Mouse (Mus musculus): ENCODE results near the gene Tmem53. TPM values are rescaled to one million over a fixed set of nuclear protein-coding genes. Genes with fewer than 3 reads are reported as not detected.
"Not testable (repeated sequence)": the region's sequence is repeated elsewhere in the genome, so short reads cannot be mapped to it uniquely, and the experiment has no call there.

Gene Tmem53
- total RNA-seq, 2 experiments from 2014 or later, result 4.1 to 4.3 TPM

DNA sequence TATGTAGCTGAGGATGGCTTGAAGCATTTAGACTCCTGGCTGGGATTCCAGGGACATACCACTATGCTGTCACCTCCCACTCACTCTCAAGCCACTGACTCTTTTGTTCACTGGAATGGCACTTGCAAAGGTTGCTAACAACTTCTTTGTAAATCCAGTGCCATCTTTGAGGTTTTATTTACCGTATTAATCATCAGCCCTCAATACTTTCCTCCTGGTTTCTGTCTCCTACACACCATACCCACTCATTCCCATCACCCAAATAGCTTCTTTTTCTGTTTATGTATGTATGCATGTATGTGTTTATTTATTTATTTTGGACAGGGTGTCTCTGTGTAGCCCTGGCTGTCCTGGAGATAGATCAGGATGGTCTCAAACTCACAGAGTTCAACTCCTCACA is 769 bp upstream of the Tmem53 start:
- no peak for DNase-seq (ENCODE audit: low spot score in 2 of 2)

DNA sequence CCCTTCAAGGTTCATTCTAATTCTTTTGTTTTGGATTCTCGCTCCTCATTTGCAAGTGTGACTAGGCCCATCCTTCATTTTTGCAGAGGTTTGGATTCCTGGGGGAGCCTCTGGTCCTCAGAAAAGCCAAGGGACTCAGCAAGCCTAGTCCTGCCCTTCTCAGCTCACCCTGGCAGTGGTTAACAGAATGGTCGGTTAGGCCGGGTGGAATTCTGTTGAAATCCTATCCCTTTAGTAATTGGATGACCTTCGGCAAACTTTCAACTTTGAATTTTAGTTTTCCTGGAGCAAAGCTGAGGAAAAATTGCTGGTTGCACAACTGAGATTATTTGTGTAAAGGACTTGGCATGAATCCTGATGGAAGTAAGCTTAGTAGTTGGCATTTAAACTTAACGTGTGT is 600 bp downstream of the Tmem53 start:
- DNase-seq (ENCODE audit: low spot score in 2 of 2), result no peak

DNA sequence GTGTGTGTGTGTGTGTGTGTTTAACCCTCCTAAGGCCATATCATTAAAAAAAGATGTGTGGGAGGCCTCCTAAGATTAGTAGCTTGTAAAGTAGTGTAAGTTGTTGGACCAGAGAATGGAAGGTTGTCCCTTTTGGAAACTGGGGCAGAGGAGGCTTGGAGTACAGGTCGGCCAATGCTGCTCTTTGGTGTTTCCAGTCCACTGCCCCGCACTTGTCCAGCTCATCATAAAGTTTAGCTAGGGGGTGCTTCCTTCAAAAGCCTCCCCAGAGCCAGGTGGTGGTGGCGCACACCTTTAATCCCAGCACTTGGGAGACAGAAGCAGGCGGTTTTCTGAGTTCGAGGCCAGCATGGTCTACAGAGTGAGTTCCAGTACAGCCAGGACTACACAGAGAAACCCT is 1.0 kb downstream of the Tmem53 start:
- DNase-seq (ENCODE audit: low spot score in 2 of 2), result no peak

DNA sequence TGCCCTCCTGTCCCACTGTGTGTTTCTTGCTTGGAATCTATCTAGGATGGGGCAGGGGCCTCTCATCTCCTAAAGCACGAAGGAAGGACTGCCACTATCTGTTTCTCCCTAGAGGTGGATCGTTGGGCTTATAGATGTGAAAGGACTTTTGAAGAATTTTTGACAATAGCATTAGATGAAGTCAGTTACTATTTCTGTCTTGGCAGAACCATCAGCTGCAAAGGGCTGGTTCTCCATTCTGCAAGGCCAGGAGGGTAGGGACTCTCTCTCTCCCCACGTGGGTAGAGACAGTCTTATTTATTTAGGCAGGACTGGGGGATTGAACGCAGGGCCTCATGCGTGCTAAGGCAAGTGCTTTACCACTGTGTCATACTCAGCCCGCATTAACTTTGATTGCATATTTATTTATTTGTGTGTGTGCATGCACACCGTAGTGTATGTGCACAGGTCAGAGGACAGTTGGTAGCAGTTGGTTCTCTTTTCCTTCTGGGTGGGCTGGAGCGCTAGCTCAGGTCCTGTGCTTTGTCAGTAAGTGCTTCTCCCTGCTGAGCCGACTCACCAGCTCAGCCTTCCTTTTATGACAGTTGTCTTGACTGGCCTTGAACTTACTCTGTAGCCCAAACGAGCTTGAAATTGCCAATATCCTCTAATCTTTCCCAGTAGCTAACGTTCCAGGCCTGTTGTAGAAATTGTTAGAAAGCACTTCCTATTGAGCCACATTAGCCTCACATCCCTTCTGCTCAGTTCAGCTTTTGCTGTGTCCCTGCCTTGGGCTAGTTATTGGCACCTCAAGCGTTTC is 1.7 kb downstream of the Tmem53 start:
- DNase-seq (ENCODE audit: low spot score in 2 of 2), result no peak

DNA sequence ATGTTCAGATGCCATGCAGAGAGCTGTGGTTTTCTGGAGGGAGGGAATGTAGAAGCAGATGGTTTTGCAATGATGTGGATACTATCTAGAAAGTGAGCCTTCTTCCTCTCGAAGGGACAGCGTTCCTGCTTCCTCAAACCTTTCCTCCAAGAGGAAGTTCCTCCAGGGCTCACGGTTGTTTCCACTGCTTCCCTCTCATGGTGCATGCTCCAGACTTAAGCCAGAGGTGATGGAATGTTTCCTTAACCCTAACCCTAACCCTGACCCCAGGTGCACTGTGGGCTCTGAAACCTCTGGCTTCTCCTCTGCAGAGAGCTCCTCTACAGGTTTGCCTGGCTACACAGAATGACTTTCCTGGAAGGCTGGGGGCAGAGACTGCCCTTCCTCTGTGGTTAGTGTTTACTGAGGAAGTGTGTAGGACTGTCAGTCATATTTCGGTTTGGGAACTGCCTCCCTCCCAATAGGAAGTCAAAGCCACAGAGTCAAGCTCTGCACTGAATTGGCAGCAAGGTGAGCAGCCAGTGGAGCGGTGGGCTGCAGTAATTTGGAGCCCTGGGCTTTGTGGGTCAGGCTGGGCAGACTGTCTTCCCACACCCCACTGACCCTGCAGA is 2.4 kb downstream of the Tmem53 start:
- DNase-seq (ENCODE audit: low spot score in 2 of 2), result no peak

DNA sequence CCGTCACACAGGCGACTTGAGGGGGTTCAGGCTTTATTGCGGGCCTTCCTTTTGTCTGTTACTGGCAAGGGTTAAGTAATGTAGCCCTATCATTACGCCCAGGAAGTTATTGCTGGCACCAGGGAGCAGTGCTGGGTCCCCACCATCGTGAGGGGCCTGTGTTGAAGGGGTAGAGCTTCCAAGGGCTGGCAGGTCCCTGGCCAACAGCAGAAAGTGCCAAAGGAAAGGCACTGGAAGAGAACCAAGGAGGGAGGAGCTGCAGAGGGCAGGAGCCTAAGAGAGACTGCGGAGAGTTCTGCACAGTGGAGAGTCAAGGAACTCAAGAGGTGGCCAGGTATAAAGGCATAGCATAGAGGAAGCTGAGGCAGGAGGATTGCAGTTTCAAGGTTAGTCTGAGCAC is 2.9 kb downstream of the Tmem53 start:
- DNase-seq (ENCODE audit: low spot score in 2 of 2), result no peak

DNA sequence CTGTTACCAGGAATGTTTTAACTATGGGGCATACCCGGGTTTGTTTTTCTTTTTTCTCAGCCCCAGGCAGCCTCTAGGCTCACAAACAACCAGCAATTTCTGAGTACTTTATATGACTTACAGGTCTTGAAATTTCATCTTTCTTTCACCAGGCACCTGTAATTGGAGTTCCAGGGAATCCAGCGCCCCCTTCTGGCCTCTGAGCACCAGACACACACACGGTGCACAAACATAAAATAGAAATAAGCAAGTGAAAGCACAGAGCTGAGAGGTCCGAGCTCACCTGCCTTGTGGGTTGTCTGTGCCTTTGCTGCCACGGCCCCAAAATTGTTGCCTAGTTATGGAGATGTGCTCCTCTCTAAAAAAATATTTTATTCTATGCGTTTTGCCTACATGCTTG is 8.2 kb downstream of the Tmem53 start:
- not testable (repeated sequence) for DNase-seq (ENCODE audit: low spot score in 2 of 2)

DNA sequence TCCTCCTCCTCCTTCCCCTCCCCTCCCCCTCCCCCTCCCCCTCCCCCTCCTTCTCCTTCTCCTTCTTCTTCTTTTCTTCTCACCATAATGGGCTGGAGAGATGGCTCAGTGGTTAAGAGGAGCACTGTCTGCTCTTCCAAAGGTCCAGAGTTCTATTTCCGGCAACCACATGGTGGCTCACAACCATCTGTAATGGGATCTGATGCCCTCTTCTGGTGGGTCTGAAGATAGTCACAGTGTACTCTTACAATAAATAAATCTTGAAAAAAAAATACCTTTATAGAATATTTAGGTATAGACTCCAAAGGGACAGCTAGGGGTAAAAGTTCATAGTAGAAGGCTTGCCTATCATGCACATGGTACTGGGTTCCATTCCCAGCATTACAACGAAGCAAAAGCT is 9.5 kb downstream of the Tmem53 start:
- DNase-seq (ENCODE audit: low spot score in 2 of 2), result no peak

DNA sequence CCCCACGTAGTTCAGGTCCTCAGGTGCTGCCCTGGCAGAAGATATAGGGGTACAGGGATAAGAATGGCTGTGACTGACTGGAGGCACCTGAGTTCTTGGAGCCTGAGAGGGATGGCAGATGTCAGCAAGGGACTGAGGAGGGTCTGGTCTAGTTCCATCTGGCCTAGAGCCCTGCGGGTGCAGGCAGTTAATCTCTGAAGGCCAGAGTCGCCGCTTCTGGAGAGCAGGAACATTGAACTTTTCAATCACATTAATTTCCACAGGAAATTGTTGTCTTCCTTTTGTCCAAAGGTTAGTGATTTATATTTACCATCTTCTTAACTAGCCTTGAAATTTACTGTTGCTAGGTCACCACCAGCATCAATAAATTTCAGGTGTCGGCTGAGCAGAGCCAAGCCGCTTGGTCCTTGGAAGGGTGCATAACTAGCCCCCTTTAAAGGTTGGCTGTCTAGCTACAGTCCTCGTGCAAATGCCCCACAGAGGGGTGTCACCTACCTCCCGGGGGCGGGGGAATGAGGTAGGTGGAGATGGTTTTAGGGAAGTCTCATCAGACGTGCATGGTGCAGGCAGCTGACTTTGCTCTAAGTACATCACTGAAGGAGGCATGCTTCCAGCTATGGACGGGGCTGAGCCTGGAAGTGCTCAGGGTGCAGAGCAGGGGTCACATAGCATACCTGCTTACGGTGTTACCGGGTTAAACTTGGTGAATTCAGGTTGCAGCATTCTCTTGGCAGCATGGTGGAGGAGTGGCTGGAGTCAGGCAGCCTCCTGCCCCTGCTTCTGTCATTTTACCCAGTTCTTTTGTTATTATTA is 10.6 kb downstream of the Tmem53 start:
- DNase-seq (ENCODE audit: low spot score in 2 of 2), result no peak

DNA sequence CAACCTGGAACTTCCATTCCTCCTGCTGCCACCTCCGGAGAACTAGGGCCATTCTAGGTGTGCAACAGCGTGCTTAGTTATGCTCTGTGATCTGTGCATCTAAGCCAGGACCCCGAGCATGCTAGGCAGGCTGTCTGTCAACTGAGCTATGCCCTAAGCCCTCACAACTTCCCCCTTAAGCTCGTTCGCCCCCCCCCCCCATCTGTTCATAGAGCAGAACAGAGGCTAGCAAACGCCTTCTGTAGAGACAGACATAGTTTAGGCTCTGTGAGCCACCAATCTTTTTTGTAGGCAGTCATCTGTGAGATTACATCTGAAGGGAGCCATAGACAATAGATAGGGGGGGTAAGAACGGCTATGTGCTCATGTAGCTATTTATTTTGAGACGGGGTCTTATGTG is 11.2 kb downstream of the Tmem53 start:
- DNase-seq (ENCODE audit: low spot score in 2 of 2), result no peak

DNA sequence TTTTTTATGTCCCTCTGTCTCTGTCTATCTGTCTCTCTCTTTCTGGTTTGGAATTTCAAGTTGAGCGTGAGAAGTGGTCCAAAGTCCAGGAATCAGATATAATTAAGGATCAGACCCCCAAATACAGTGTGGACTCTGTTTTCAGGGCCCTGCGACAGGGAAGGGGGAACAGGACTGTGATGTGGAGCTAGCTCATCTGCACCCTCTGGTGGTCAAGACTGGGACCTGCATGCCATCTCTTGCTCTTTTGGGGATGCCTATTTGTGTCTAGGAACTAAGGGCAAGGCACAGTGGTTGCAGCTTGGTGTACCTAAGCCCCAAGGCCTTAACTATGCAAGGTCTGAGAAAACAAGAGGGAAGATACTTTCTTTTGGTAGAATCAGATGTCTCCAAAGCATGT is 15.5 kb downstream of the Tmem53 start:
- DNase-seq (ENCODE audit: low spot score in 2 of 2), result peak; percentile 78 to 83

DNA sequence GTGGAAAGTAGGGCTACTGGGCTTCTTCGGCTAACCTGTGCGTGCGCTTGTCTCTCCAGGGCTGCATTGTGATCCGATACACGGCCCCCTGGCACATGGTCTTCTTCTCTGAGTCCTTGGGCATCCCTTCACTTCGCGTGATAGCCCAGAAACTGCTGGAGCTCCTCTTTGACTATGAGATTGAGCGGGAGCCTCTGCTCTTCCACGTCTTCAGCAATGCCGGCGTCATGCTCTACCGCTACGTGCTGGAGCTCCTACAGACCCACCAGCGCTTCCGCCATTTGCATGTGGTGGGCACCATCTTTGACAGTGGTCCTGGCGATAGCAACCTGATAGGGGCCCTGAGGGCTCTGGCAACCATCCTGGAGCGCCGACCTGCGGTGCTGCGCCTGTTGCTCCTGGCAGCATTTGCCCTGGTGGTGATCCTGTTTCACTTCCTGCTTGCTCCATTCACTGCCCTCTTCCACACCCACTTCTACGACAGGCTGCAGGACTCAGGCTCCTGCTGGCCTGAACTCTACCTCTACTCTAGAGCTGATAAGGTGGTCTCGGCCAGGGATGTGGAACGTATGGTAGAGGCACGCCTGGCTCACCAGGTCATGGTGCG is 16.2 kb downstream of the Tmem53 start:
- no peak for DNase-seq (ENCODE audit: low spot score in 2 of 2)

DNA sequence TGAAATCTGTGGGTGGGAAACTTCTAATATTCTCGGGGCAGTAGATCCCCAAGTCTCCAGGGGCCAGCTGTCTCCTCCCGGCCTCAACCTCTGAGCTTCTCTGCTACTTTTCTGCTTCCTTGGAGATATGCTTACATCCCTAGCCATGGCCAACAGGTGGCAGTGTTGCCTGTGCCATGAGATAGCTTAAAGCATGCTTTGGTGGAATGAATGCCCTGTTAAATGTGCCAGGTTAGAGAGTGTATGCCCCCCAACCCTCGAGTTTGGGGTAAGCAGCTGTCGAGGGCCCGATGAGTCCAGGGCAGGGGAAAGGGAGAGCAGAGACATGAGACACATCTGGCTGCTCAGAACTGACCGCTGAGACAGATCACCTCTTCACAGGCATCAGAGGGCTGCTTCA is 18.5 kb downstream of the Tmem53 start:
- peak; percentile 75 for DNase-seq (ENCODE audit: low spot score in 2 of 2)

DNA sequence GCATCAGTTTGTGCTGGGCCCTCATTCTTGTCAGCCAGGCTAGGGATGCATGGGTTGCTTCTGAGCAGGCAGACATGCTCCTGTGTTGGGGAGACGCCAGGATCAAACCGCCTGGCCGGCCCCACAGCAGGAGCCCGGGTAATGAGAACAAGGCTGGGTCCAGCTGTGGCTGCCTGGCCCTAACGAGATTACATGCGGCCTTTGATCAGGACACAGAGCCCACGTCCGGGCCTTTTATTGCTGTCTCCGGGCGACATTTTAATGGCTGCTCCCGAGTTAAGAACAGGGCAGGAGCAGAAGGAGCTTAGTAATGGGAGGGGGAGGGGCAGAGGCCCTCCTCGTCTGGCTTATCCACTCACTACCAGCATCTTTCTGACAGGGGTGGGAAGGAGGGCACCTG is 20.7 kb downstream of the Tmem53 start:
- DNase-seq (ENCODE audit: low spot score in 2 of 2), result no peak

DNA sequence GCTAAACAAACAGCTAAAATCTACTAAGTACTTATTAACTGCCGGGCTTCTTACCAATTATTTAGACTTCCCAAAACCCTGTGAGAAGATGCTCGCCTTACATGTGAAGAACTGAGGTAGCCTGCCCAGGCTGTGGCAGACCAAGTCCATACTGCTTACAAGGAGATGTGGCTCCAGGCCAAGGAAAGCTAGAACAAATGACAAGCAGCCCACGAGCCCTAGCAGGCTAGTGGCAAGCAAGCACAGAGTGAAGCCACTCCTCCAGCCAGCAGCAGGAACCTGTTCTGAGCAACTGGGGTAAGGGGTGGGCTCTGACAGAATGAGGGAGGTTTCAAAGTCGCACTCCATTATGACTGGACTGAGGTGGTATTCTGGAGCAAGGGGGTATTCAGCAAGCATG is 23.0 kb downstream of the Tmem53 start:
- no peak for DNase-seq (ENCODE audit: low spot score in 2 of 2)

DNA sequence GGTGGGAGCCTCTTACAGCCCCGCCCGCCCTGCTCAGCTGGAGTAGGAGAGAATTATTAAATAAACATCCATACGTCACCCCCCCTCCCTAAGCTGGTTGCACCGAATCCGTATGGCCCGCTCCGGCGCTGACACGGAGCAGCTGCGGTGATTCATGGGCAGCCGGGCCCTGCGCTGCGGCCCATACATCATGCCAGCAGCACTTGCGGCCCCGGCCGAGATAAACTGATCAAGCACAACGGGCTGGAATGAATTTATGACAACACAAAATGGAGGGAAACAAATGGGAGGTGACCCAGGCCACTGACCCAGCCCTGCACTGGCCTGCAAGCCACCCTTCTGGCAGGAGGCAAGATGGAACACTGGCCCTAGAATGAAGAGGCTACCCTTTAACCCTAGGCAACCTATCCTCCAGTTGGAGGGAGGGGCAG is 24.5 kb downstream of the Tmem53 start:
- no peak for DNase-seq (ENCODE audit: low spot score in 2 of 2)

DNA sequence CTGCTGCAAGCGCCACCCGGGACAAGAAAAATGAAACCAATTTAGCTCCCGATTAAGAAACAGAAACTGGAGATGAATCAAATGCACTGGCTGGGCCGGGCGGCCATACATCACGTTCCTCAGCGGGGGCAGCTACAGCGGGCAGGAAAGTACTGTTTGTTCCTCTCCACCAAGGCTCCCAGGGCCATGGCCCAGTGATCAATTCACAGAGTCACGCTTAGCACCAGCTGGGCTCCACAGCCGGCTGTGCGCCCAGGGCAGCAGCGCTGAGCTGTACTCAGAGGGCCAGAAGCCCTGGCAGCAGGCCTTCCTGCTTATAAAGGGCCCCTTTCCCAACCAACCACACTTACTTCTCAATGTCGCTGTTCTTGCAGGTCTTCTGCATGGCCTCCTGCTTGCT is 25.3 kb downstream of the Tmem53 start:
- DNase-seq (ENCODE audit: low spot score in 2 of 2), result no peak

DNA sequence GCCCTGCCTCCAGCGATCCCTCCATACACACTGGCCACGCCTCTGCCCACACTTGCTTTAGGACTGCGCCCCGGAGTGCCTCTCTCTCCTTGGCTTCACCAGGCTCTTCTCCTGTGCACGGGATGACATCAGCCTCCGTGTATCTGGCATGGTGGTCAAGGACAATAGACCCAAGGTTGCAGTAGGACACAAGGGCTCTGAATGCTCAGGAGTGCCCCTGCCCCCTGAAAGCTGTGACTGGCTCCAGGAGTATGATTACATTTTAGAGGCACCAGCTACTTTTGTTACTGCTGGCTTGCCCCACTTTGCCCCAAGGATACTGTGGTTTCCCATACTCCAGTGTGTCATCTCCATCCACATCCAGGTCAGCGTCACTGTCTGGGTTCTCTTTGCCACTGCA is 25.9 kb downstream of the Tmem53 start:
- DNase-seq (ENCODE audit: low spot score in 2 of 2), result no peak

DNA sequence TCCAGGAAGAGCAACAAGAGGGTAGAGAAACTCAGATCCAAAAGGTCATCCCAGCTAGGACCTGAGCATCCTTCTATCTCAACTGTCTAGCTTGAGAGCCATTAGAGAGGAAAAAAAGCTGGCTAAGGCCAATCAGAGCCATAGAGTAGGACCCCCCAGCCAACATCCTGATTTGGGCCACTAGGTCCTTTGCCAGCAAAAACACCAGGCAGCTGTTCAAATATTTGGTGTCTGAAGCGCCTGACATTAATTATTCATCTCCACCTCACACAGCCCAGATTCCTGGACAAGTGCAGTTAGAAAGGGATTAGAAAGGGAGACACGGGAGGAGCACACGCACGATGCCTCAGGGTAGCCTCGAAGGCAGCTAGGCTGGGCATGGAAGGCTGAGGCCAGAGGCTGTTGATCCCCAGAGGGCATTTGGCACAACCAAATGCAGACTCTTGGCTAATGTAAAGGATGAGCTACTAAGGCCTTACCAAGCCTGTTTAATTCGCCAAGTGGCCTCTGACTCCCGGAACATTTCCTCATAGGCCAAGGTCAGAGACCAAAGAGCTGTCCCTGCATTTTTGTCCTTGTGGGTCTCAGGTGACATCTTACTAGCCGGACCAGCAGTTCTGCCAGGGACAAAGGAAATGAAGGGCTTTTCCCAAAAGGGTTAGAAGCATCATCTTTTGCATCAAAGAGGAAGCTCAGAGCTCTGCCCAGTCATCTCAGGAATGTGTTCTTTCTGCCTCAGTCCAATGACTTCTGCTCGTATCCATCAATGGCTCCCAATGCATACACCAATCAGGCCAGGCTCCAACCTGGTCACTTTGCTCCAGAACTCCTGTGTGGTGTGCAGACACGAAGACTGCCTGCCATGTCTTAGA is 26.9 kb downstream of the Tmem53 start:
- DNase-seq (ENCODE audit: low spot score in 2 of 2), result no peak

DNA sequence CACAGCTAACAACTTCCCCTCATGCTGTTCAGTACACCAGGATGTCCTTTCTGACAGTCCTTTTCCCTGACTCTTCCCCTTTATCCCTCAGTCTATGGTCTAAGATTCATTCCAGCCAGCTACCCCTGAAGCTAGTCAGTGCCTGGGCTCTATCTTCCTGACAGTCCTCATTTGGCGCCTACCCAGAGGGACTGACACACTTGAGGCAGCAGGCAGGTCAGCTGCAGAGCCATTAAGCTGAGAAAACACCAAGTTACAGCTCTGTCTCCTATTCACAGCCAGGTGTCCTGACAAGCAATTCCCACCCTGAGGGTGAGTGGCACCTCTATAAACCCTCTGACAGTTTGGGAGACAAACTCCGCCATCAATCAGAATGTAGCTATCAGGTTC is 27.5 kb downstream of the Tmem53 start:
- DNase-seq (ENCODE audit: low spot score in 2 of 2), result no peak

DNA sequence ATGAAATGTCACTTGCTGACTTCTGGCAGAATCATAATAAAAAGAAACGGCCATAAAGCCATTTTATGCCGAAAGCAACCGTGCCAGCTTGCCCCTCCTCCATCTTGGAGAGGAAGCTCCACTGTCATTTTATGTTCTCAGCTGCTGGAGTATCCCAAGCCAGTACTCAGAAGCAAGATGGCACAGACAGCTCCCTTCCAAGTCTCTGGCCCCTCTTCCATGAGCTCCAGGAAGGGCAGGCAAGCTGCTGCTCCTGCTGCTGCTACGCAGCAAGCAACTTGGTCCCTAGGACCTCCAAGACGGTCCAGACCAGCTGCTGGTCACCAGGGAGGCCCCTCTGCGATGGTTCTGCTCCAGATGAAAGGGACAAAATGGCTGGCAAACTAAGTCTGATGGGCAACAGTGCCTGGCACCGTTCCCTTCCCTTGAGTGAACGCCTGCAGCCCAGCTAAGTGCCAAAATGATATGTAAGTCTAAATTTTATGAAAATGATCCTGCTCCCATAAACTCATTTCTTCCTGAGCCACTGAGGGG is 28.7 kb downstream of the Tmem53 start:
- DNase-seq (ENCODE audit: low spot score in 2 of 2), result no peak
